Mouse (Mus musculus) cerebellum, adult (tissue): ENCODE measurements at regions not wholly inside any gene's neighbourhood (a gene's known extent, or its start where the extent isn't known, plus 50 kb on each side); places are given as distances from the start of the nearest gene placed in this dataset.

ENCODE experiments used
- ATAC-seq: cut with Nextera tagmentation; 2 replicates; pipeline ENCODE4 v1.9.2; 2017; ENCODE audit warnings: mild to moderate bottlenecking, moderate library complexity, mixed read lengths; ENCODE audit not compliant: insufficient number of reproducible peaks, low FRiP score, low TSS enrichment

- ATAC-seq = no peak
Observed at GRCm38 (mm10) chr12:118439626-118440025, 138.4 kb upstream of the Sp4 start.

GRCm38 (mm10) chr12:118438882-118439281, 137.6 kb upstream of the Sp4 start:
- ATAC-seq = no peak

- no peak for ATAC-seq
Observed at GRCm38 (mm10) chr12:118432703-118433102, 131.5 kb upstream of the Sp4 start.

GRCm38 (mm10) chr12:118428384-118428783, 127.1 kb upstream of the Sp4 start:
- no peak for ATAC-seq

GRCm38 (mm10) chr12:118415956-118416355, 114.7 kb upstream of the Sp4 start:
- no peak for ATAC-seq

GRCm38 (mm10) chr12:118411767-118412430, 110.7 kb upstream of the Sp4 start:
- no peak for ATAC-seq

GRCm38 (mm10) chr12:118410917-118411316, 109.7 kb upstream of the Sp4 start:
- no peak for ATAC-seq

- no peak for ATAC-seq
Observed at GRCm38 (mm10) chr12:118405135-118405534, 103.9 kb upstream of the Sp4 start.

GRCm38 (mm10) chr12:118404171-118404570, 102.9 kb upstream of the Sp4 start:
- no peak for ATAC-seq

- ATAC-seq = no peak
Observed at GRCm38 (mm10) chr12:118403519-118404087, 102.4 kb upstream of the Sp4 start.

- ATAC-seq = no peak
Observed at GRCm38 (mm10) chr12:118401377-118401776, 100.1 kb upstream of the Sp4 start.

- no peak for ATAC-seq
Observed at GRCm38 (mm10) chr12:118391654-118392053, 90.4 kb upstream of the Sp4 start.

- no peak for ATAC-seq
Observed at GRCm38 (mm10) chr12:118381013-118381412, 79.8 kb upstream of the Sp4 start.

GRCm38 (mm10) chr12:118377898-118378297, 76.7 kb upstream of the Sp4 start:
- no peak for ATAC-seq

- no peak for ATAC-seq
Observed at GRCm38 (mm10) chr12:118376521-118377493, 75.6 kb upstream of the Sp4 start.

- ATAC-seq = no peak
Observed at GRCm38 (mm10) chr12:118373250-118373649, 72.0 kb upstream of the Sp4 start.

- no peak for ATAC-seq
Observed at GRCm38 (mm10) chr12:118371905-118372304, 70.7 kb upstream of the Sp4 start.

GRCm38 (mm10) chr12:118367307-118368076, 66.3 kb upstream of the Sp4 start:
- ATAC-seq = no peak

- ATAC-seq = no peak
Observed at GRCm38 (mm10) chr12:118352866-118353265, 51.6 kb upstream of the Sp4 start.

GRCm38 (mm10) chr12:118351421-118351820, 50.2 kb upstream of the Sp4 start:
- ATAC-seq = no peak
